In genomic region chr6:143068181-143068915, GRCm38 (mm10) we compare ENCODE assay signal across 11 mouse cellular contexts. TPM values are rescaled to one million over a fixed set of nuclear protein-coding genes. Genes with fewer than 3 reads are reported as not detected.
DNase-seq lines count a peak whose midpoint lies in the region; ATAC-seq lines count a peak whose summit lies in the region.
"Had no signal": no experiment of that assay in that cellular context is flagged by ENCODE, and none has a peak within 500 bp of the region (broad histone marks: within the 10 kb centered on the region; RNA-seq: fewer than 3 reads in every experiment).

No protein-coding gene starts in this region.

- peak; percentile 82 for ATAC-seq in inflammation-experienced regulatory T-cells, adult 6 months
- peak; percentile 69; the same call in 1 of the 2 replicates for ATAC-seq in stomach, embryonic 16.5 days (ENCODE audit: insufficient read depth, low FRiP score)
- ATAC-seq: forebrain, embryonic 15.5 days had no signal

- H3K4me2 ChIP-seq in stomach, embryonic 16.5 days (ENCODE audit: low read depth, low read length), result no peak overlapping the region
- H3K4me2 ChIP-seq: forebrain, embryonic 15.5 days; midbrain, embryonic 12.5 days had no signal

- whole genome bisulfite sequencing in stomach, embryonic 16.5 days, result 61% methylated on average over 9 of the region's 9 CpGs

- H3K4me3 ChIP-seq in stomach, embryonic 16.5 days (replicated peaks; ENCODE audit: low read length), result no peak overlapping the region
- H3K4me3 ChIP-seq: forebrain, embryonic 15.5 days; midbrain, embryonic 12.5 days had no signal

- DNase-seq in spleen, postnatal 10 days (ENCODE audit: low spot score in 2 of 2), result peak; percentile 26 to 34
- DNase-seq in spleen, postnatal 14 days (ENCODE audit: low spot score in 2 of 2), result no peak
- peak; percentile 62 for DNase-seq in ZHBTc4 (ENCODE audit: low read depth, low spot score)
- no peak for DNase-seq in layer of hippocampus, adult 8-10 months (ENCODE audit: low spot score in 2 of 2)
- no peak for DNase-seq in layer of hippocampus, postnatal 25 days (ENCODE audit: extremely low spot score in 1 of 2, low spot score in 1 of 2)
- DNase-seq: embryo, embryonic 11 days; kidney, adult 8-10 months had no signal

- H3K4me1 ChIP-seq in stomach, embryonic 16.5 days (ENCODE audit: control insufficient read depth, insufficient read depth, low read length), result peaks cover 6% of the 10 kb centered on the region
- H3K4me1 ChIP-seq: forebrain, embryonic 15.5 days had no signal

- H3K9ac ChIP-seq in stomach, embryonic 16.5 days (ENCODE audit: low read length), result no peak overlapping the region
- H3K9ac ChIP-seq: forebrain, embryonic 15.5 days; midbrain, embryonic 12.5 days had no signal

- no peaks in the 10 kb centered on the region for H3K27me3 ChIP-seq in stomach, embryonic 16.5 days (ENCODE audit: control insufficient read depth, insufficient read depth, low read length)
- H3K27me3 ChIP-seq: forebrain, embryonic 15.5 days; midbrain, embryonic 12.5 days had no signal

- H3K36me3 ChIP-seq in stomach, embryonic 16.5 days (ENCODE audit: control insufficient read depth, insufficient read depth, low read length), result no peaks in the 10 kb centered on the region

- no peak overlapping the region for H3K27ac ChIP-seq in stomach, embryonic 16.5 days (ENCODE audit: low read length)
- H3K27ac ChIP-seq: forebrain, embryonic 15.5 days; midbrain, embryonic 12.5 days had no signal

- H3K9me3 ChIP-seq in stomach, embryonic 16.5 days (replicated peaks; ENCODE audit: control insufficient read depth, low read length), result no peaks in the 10 kb centered on the region
- H3K9me3 ChIP-seq: forebrain, embryonic 15.5 days; midbrain, embryonic 12.5 days had no signal

RNA-seq across cellular contexts. Expression of gene C2cd5, which starts 31.6 kb away (rescaled TPM):
- polyA plus RNA-seq in inflammation-experienced regulatory T-cells, adult 6 months (2017; shearing (Covaris generic)), result 10 to 100 TPM; 50.1 to 82.6 (median 80.9) TPM
- 23.5 and 24.1 TPM in 2 replicates for polyA plus RNA-seq in stomach, embryonic 16.5 days (2015; fragmentation: Nextera tagmentation; extraction: Ambion mirVana)
- total RNA-seq in layer of hippocampus, adult 8-10 months (2022), result 100 to 1,000 TPM in 2 of 4 experiments, 10 to 100 TPM in 2; 88.0 to 114 (median 98.7) TPM
- total RNA-seq in layer of hippocampus, postnatal 25 days (2021), result 10 to 100 TPM; 76.5 to 92.8 TPM

Comparison
In these comparisons a context has a peak if more than half of its experiments do, and no peak if none do; other contexts are left out.
1. DNase-seq: peak in spleen, postnatal 10 days (2 of 2) and ZHBTc4 (single experiment); none in spleen, postnatal 14 days (0 of 2), layer of hippocampus, adult 8-10 months (0 of 2) and layer of hippocampus, postnatal 25 days (0 of 2).